Mouse (Mus musculus) spleen, adult 2 months (tissue): Measurements from ENCODE around the gene Ate1. TPM values are rescaled to one million over a fixed set of nuclear protein-coding genes. Genes with fewer than 3 reads are reported as not detected.
A peak's percentile ranks its signal among the peaks of the same experiment; 100 is the strongest.
"Not testable (repeated sequence)": the region's sequence is repeated elsewhere in the genome, so short reads cannot be mapped to it uniquely, and the experiment has no call there.

Source experiments
- DNase-seq, 2 experiments: peaks; one replicate each; pipeline versions ENCODE4 v3.0.0 to v3.0.0-alpha.2; 2012 to 2021; ENCODE audit warnings: low spot score in 2 of 2, low read depth in 1 of 2
- H3K27ac ChIP-seq: fragments of 200-500 bp; 2 replicates; pipeline ENCODE4 v1.5.1; 2012; ENCODE audit warnings: low read length, inconsistent platforms; ENCODE audit not compliant: insufficient read depth
- H3K27me3 ChIP-seq: fragments of 200-500 bp; 2 replicates; pipeline ENCODE4 v1.6.1; 2012; ENCODE audit warnings: mild to moderate bottlenecking, moderate library complexity, low read length, inconsistent platforms; ENCODE audit not compliant: control insufficient read depth, insufficient read depth
- H3K36me3 ChIP-seq: fragments of 200-500 bp; 2 replicates; pipeline ENCODE4 v1.6.1; 2012; ENCODE audit warnings: mild to moderate bottlenecking, low read length, inconsistent platforms; ENCODE audit not compliant: control insufficient read depth, insufficient read depth
- H3K4me1 ChIP-seq: fragments of 200-500 bp; 2 replicates; pipeline ENCODE4 v1.6.1; 2011; ENCODE audit warnings: inconsistent platforms; ENCODE audit not compliant: control insufficient read depth, insufficient read depth, insufficient read length
- H3K4me3 ChIP-seq: fragments of 200-500 bp; 2 replicates; pipeline ENCODE4 v1.5.1; 2011; ENCODE audit warnings: mild to moderate bottlenecking, inconsistent platforms; ENCODE audit not compliant: insufficient read depth, insufficient read length; ENCODE audit errors: extremely low read depth
- CTCF ChIP-seq: fragments of 200-500 bp; IDR thresholded peaks from 2 replicates; pipeline ENCODE4 v1.5.1; 2011; ENCODE audit warnings: mild to moderate bottlenecking, inconsistent platforms; ENCODE audit not compliant: insufficient read depth, insufficient read length, insufficient replicate concordance; ENCODE audit errors: extremely low read depth
- POLR2A ChIP-seq: fragments of 200-500 bp; IDR thresholded peaks from 2 replicates; pipeline ENCODE4 v1.6.1; 2011; ENCODE audit warnings: low read depth, low read length, inconsistent platforms
- WGBS: fragments of 180-500 bp; shearing (Covaris S2); methylation state at CpG from one replicate; pipeline ENCODE4 v1.1.7; 2018; 5-methylcytosine and 5-hydroxymethylcytosine counted together
- polyA plus RNA-seq: library from polyadenylated mRNA; depleted of rRNA; stranded (reverse); fragments of >200 nt; gene quantifications from 2 replicates; pipeline ENCODE4 v1.2.3, GENCODE M21; 2012

Gene Ate1
- polyA plus RNA-seq, 1 experiment = 5.3 TPM

- Histone ChIP-seq H3K36me3 (peaks cover 24% of the 10 kb centered on the region), H3K4me1 (no peaks in the 10 kb centered on the region), H3K27ac (no peak overlapping the region), H3K4me3 (no peak overlapping the region), H3K27me3 (no peaks in the 10 kb centered on the region)
- DNase-seq = no peak
- 18% methylated on average over 1 of the region's 1 CpGs for WGBS
- no peak for TF ChIP-seq POLR2A
- no peak for TF ChIP-seq CTCF
Observed at GRCm38 (mm10) chr7:130501499-130501898, 18.7 kb downstream of the Ate1 start.

GRCm38 (mm10) chr7:130493346-130493745 lies 26.8 kb downstream of the Ate1 start:
- TF ChIP-seq CTCF (no peak), POLR2A (no peak)
- H3K36me3 ChIP-seq = peaks cover 3% of the 10 kb centered on the region

GRCm38 (mm10) chr7:130492026-130492425 lies 28.1 kb downstream of the Ate1 start:
- Histone ChIP-seq H3K4me3 (no peak overlapping the region), H3K27ac (no peak overlapping the region), H3K36me3 (peaks cover 2% of the 10 kb centered on the region; the same call in 1 of the 2 replicates), H3K4me1 (no peaks in the 10 kb centered on the region), H3K27me3 (no peaks in the 10 kb centered on the region)
- no peak for DNase-seq
- TF ChIP-seq POLR2A = no peak
- TF ChIP-seq CTCF = no peak

More at GRCm38 (mm10) chr7:130493346-130493745, 26.8 kb downstream of the Ate1 start:
- no peak for DNase-seq
- Histone ChIP-seq H3K4me1 (no peaks in the 10 kb centered on the region), H3K27ac (no peak overlapping the region), H3K27me3 (no peaks in the 10 kb centered on the region), H3K4me3 (no peak overlapping the region)
- 86% methylated on average over 3 of the region's 3 CpGs for WGBS

GRCm38 (mm10) chr7:130479003-130479402 lies 41.2 kb downstream of the Ate1 start:
- not testable (repeated sequence) for H3K27ac ChIP-seq, H3K4me1 ChIP-seq, H3K27me3 ChIP-seq, DNase-seq, H3K36me3 ChIP-seq, H3K4me3 ChIP-seq
- WGBS = 90% methylated on average over 3 of the region's 3 CpGs

GRCm38 (mm10) chr7:130475970-130476369 lies 44.2 kb downstream of the Ate1 start:
- no peak overlapping the region for H3K27ac ChIP-seq
- H3K36me3 ChIP-seq = peaks cover 8% of the 10 kb centered on the region; the same call in 1 of the 2 replicates
- no peaks in the 10 kb centered on the region for H3K4me1 ChIP-seq
- H3K4me3 ChIP-seq = no peak overlapping the region
- no peak for DNase-seq
- no peaks in the 10 kb centered on the region for H3K27me3 ChIP-seq
- peak; percentile 35; the same call in 1 of the 2 replicates for TF ChIP-seq CTCF
- TF ChIP-seq POLR2A = no peak
- WGBS = 80% methylated on average over 2 of the region's 2 CpGs

GRCm38 (mm10) chr7:130473881-130474280 lies 46.3 kb downstream of the Ate1 start:
- no peak for DNase-seq
- H3K36me3 ChIP-seq = peaks cover 7% of the 10 kb centered on the region; the same call in 1 of the 2 replicates
- TF ChIP-seq CTCF (no peak), POLR2A (no peak)
- H3K4me3 ChIP-seq = no peak overlapping the region
- H3K27ac ChIP-seq = no peak overlapping the region
- no peaks in the 10 kb centered on the region for H3K4me1 ChIP-seq
- 72% methylated on average over 3 of the region's 3 CpGs for WGBS
- no peaks in the 10 kb centered on the region for H3K27me3 ChIP-seq

GRCm38 (mm10) chr7:130472683-130473082 lies 47.5 kb downstream of the Ate1 start:
- TF ChIP-seq POLR2A (no peak), CTCF (no peak)
- 92% methylated on average over 6 of the region's 6 CpGs for WGBS
- H3K27me3 ChIP-seq = no peaks in the 10 kb centered on the region
- no peaks in the 10 kb centered on the region for H3K4me1 ChIP-seq
- H3K4me3 ChIP-seq = no peak overlapping the region
- no peak overlapping the region for H3K27ac ChIP-seq
- no peak for DNase-seq
- H3K36me3 ChIP-seq = peaks cover 7% of the 10 kb centered on the region; the same call in 1 of the 2 replicates

GRCm38 (mm10) chr7:130471045-130471444 lies 49.1 kb downstream of the Ate1 start:
- no peaks in the 10 kb centered on the region for H3K4me1 ChIP-seq
- no peak overlapping the region for H3K27ac ChIP-seq
- H3K4me3 ChIP-seq = no peak overlapping the region
- no peaks in the 10 kb centered on the region for H3K27me3 ChIP-seq
- WGBS = 94% methylated on average over 6 of the region's 6 CpGs
- TF ChIP-seq POLR2A = no peak
- TF ChIP-seq CTCF = no peak
- no peak for DNase-seq
- H3K36me3 ChIP-seq = peaks cover 6% of the 10 kb centered on the region
